Mouse (Mus musculus) heart, embryonic 12.5 days (tissue): Measurements from ENCODE around the gene H2afy. TPM values are rescaled to one million over a fixed set of nuclear protein-coding genes. Genes with fewer than 3 reads are reported as not detected.

Experiments
- ATAC-seq: fragments of 200-750 bp; cut with Nextera tagmentation; 2 replicates; pipeline ENCODE4 v1.8.0; 2017; ENCODE audit warnings: moderate TSS enrichment, moderate library complexity; ENCODE audit not compliant: insufficient number of reproducible peaks, low FRiP score
- H3K27ac ChIP-seq: fragments of 300-500 bp; sonication (generic); 2 replicates; pipeline ENCODE4 v1.5.1; 2016; ENCODE audit warnings: mild to moderate bottlenecking, moderate library complexity; ENCODE audit not compliant: poor library complexity, severe bottlenecking
- H3K27me3 ChIP-seq: fragments of 300-500 bp; sonication (generic); replicated peaks from 2 replicates; pipeline ENCODE4 v1.6.1; 2016; ENCODE audit warnings: mild to moderate bottlenecking, moderate library complexity
- H3K36me3 ChIP-seq: fragments of 300-500 bp; sonication (generic); 2 replicates; pipeline ENCODE4 v1.6.1; 2016; ENCODE audit warnings: mild to moderate bottlenecking, moderate library complexity
- H3K4me1 ChIP-seq: fragments of 300-500 bp; sonication (generic); replicated peaks from 2 replicates; pipeline ENCODE4 v1.6.1; 2016; ENCODE audit warnings: mild to moderate bottlenecking
- H3K4me2 ChIP-seq: fragments of 300-500 bp; sonication (generic); 2 replicates; pipeline ENCODE4 v1.6.1; 2016; ENCODE audit warnings: mild to moderate bottlenecking, moderate library complexity
- H3K4me3 ChIP-seq: fragments of 300-500 bp; sonication (generic); 2 replicates; pipeline ENCODE4 v1.5.1; 2016; ENCODE audit warnings: mild to moderate bottlenecking
- H3K9ac ChIP-seq: fragments of 300-500 bp; sonication (generic); 2 replicates; pipeline ENCODE4 v1.6.1; 2016; ENCODE audit warnings: mild to moderate bottlenecking, moderate library complexity
- H3K9me3 ChIP-seq: fragments of 300-500 bp; sonication (generic); replicated peaks from 2 replicates; pipeline ENCODE4 v1.6.1; 2016; ENCODE audit warnings: mild to moderate bottlenecking, moderate library complexity
- WGBS: fragments of 180-500 bp; shearing (Covaris S2); methylation state at CpG from one replicate; pipeline ENCODE4 v1.1.7; 2016; 5-methylcytosine and 5-hydroxymethylcytosine counted together
- polyA plus RNA-seq: library from polyadenylated mRNA; unstranded; fragments of >200 nt; fragmentation: Nextera tagmentation; extraction: Ambion mirVana; gene quantifications from 2 replicates; pipeline ENCODE4 v1.2.1, GENCODE M21; 2016

The H2afy gene
- polyA plus RNA-seq, 1 experiment from 2014 or later, result 141 TPM

DNA sequence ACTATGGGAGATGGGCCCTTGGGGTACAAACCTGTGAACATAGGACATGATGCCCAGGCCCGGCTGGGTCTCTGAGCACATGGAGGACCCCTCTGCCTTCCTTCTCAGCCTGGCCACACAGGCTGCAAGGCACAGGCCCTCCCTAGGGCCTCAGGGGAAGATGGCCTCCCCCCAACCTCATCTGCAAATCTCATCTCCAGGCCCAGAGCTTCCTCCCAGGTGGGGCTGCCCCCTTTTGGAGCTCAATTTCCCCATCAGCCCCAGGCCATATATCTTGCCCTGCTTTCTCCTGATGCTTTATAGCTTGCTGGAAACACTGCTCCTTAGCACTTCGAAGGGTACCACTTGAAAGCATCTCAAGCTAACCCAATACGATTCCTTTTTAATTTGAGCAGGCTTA, 28.2 kb upstream of the H2afy start:
- WGBS, result 86% methylated on average over 3 of the region's 3 CpGs
- Histone ChIP-seq H3K4me1 (peaks cover 24% of the 10 kb centered on the region), H3K27me3 (no peaks in the 10 kb centered on the region), H3K4me2 (no peak overlapping the region), H3K9me3 (no peaks in the 10 kb centered on the region), H3K9ac (no peak overlapping the region), H3K4me3 (no peak overlapping the region), H3K27ac (no peak overlapping the region), H3K36me3 (no peaks in the 10 kb centered on the region)
- no peak for ATAC-seq

DNA sequence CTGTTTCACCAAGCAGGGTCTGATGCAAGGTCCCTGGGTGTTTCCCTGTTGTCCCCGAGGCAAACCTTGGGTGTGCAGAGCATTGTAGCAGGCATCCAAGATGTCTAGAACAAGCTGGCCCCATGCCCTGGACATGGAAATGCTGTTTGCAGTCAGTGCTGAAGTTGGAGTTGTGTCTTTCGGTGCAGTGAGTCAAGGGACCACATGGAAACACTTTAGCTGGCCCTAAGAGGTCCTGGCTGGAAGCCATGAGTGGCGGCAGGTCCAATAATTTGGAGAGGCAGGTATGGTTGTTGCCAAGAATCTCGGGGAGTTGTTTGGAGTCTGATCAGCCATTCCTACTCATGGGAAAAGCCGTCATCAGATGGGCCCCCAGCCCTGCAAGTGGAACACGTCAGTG, 27.6 kb upstream of the H2afy start:
- H3K27ac ChIP-seq, result no peak overlapping the region
- no peak overlapping the region for H3K4me2 ChIP-seq
- no peak for ATAC-seq
- no peak overlapping the region for H3K4me3 ChIP-seq
- H3K36me3 ChIP-seq, result no peaks in the 10 kb centered on the region
- no peak overlapping the region for H3K9ac ChIP-seq
- WGBS, result 59% methylated on average over 6 of the region's 6 CpGs
- no peaks in the 10 kb centered on the region for H3K9me3 ChIP-seq
- peaks cover 27% of the 10 kb centered on the region for H3K4me1 ChIP-seq
- no peaks in the 10 kb centered on the region for H3K27me3 ChIP-seq

DNA sequence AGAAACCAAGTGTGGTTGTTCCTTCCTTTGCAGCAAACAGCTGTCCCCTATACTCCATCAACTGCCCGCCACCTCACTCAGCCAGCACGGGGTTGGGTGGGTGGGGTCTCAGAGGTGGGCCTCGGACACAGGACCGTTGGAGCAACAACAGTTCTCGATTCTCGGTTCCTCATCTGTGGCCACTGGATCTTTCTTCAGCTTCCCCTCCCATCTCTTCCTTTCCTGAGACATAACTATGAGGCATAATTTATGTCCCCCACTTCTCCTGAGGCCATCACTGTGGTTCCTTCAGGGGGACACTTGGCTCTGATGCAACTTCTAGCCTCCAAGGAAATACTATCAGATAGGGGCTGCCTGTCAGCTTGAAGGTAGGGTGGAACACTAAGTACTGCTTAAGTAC, 26.7 kb upstream of the H2afy start:
- no peak for ATAC-seq
- H3K4me2 ChIP-seq, result no peak overlapping the region
- no peaks in the 10 kb centered on the region for H3K9me3 ChIP-seq
- no peaks in the 10 kb centered on the region for H3K36me3 ChIP-seq
- H3K4me1 ChIP-seq, result peaks cover 24% of the 10 kb centered on the region
- 77% methylated on average over 6 of the region's 6 CpGs for WGBS
- H3K9ac ChIP-seq, result no peak overlapping the region
- H3K4me3 ChIP-seq, result no peak overlapping the region
- no peaks in the 10 kb centered on the region for H3K27me3 ChIP-seq
- H3K27ac ChIP-seq, result no peak overlapping the region

DNA sequence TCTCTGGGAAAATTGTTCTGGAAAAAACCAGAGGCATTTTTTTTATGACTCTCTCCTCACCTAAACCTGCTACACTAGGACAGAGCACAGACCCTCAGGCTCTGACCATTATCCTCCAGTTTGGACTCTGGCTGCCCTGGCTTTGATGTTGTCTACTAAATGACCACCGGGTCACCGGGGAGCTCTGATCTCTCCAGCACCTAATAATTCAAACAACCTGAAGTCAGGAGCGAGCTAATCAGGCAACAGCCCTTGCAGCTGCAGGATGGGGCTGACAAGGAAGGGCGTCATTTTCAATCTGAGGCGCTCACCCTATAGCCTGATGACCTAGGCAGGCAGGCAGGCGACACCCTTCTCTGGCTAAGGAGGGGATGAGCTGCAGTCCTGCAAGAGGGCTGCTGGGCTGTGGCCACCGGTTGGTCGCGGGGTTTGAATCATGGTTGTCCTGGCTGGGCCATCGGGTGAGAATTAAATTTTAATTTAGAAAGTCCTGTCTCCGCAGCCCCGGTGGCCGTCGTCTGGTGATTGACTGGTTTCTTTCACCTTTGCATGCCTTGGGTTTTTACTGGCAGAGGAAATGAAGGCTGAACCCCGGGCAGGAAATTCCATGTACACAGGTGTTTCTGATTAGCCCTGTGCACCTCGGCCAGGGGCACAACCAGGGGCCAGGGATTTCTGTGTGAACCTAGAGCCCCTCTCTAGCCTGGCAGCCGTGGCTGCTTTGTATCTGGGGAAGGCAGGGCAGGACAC, 23.6 kb upstream of the H2afy start:
- Histone ChIP-seq H3K27ac (0 out of 2 replicates have a peak overlapping the region, but pooled peaks have one; percentile 18), H3K27me3 (no peaks in the 10 kb centered on the region), H3K4me1 (peaks cover 37% of the 10 kb centered on the region), H3K36me3 (no peaks in the 10 kb centered on the region), H3K9me3 (no peaks in the 10 kb centered on the region), H3K4me2 (0 out of 2 replicates have a peak overlapping the region, but pooled peaks have one; percentile 29), H3K4me3 (no peak overlapping the region), H3K9ac (no peak overlapping the region)
- WGBS, result 43% methylated on average over 17 of the region's 17 CpGs
- no peak; the same call in 1 of the 2 replicates for ATAC-seq

DNA sequence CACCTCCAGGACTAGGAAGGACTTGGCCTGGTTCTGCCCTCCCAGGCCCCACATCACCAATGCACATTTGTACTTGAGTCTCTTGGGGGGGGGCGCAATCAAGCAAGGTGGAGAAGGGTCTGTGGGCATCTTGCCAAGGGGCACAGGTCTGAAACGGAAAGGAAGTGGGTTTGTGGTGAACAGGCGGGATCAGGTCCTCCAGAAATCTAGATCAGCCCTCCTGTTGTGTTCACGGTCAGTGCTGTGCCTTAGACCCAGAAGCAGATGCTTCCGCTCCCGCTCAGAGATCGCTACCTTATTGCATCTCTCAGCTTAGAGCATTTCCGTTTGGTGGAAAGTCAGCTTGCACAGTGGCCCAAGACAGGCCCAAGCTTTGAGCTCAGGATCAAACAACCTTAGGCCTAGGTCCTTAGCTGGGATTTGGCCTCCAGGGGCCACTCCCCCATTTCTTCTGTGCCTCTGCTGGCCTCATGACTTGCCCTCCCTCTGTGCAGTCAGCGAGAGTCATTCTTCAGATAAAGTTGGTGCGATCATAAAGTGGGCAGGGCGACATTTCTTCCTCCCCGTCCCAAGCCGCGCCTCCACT, 22.9 kb upstream of the H2afy start:
- ATAC-seq, result no peak; the same call in 1 of the 2 replicates
- 48% methylated on average over 14 of the region's 14 CpGs for WGBS
- H3K27me3 ChIP-seq, result no peaks in the 10 kb centered on the region
- H3K36me3 ChIP-seq, result no peaks in the 10 kb centered on the region
- H3K27ac ChIP-seq, result peak overlapping the region; percentile 18; the same call in 1 of the 2 replicates
- no peaks in the 10 kb centered on the region for H3K9me3 ChIP-seq
- H3K4me2 ChIP-seq, result 0 out of 2 replicates have a peak overlapping the region, but pooled peaks have one; percentile 29
- H3K9ac ChIP-seq, result no peak overlapping the region; the same call in 1 of the 2 replicates
- H3K4me1 ChIP-seq, result peaks cover 37% of the 10 kb centered on the region
- no peak overlapping the region for H3K4me3 ChIP-seq

DNA sequence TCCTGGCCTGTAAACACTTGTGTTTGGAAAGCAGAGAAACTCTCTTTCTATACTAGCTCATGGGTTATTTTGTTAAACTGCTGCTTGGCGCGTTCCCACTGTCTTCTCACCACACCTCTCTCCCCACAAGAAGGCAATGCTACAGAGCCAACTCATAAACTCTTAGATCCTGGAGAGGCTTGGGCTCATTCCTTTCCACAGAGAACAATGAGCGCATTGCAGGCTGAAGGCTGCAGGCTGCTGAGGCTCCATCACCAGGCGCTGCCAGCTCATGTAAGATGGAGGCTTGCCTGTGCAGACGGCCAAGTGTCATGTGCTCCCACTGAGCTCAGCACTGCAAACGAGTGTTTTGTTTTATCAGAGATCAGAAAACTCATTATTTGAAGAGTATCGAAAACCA, 19.5 kb upstream of the H2afy start:
- no peaks in the 10 kb centered on the region for H3K9me3 ChIP-seq
- ATAC-seq, result no peak
- peaks cover 48% of the 10 kb centered on the region for H3K4me1 ChIP-seq
- WGBS, result 72% methylated on average over 7 of the region's 7 CpGs
- peak overlapping the region; percentile 86 for H3K27ac ChIP-seq
- H3K36me3 ChIP-seq, result no peaks in the 10 kb centered on the region
- no peaks in the 10 kb centered on the region for H3K27me3 ChIP-seq
- H3K9ac ChIP-seq, result no peak overlapping the region
- H3K4me2 ChIP-seq, result no peak overlapping the region
- no peak overlapping the region for H3K4me3 ChIP-seq

DNA sequence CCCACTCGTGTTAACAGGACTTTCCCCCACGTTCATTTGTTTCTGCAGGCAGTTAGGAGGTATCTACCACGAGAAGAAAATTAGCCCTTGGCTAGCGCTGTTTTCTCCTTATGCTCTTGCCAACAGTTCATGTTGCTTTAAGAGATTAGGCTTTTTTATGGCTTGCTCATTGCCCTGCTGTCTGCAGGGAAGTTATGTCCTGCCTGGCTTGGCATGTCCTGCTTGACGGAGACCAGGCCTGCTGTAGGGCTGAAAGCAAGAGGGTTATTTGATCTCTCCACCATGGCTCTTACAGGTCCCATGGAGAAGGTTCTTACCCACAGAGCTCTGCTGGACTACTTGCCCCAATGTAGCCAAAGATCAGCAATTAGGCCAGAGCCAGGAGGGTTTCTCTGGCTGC, 18.9 kb upstream of the H2afy start:
- no peak overlapping the region for H3K9ac ChIP-seq
- peaks cover 45% of the 10 kb centered on the region for H3K4me1 ChIP-seq
- no peaks in the 10 kb centered on the region for H3K9me3 ChIP-seq
- H3K27ac ChIP-seq, result peak overlapping the region; percentile 86
- no peak overlapping the region for H3K4me2 ChIP-seq
- ATAC-seq, result peak; percentile 67; the same call in 1 of the 2 replicates
- H3K36me3 ChIP-seq, result no peaks in the 10 kb centered on the region
- H3K4me3 ChIP-seq, result no peak overlapping the region
- no peaks in the 10 kb centered on the region for H3K27me3 ChIP-seq
- WGBS, result 9% methylated on average over 5 of the region's 5 CpGs

DNA sequence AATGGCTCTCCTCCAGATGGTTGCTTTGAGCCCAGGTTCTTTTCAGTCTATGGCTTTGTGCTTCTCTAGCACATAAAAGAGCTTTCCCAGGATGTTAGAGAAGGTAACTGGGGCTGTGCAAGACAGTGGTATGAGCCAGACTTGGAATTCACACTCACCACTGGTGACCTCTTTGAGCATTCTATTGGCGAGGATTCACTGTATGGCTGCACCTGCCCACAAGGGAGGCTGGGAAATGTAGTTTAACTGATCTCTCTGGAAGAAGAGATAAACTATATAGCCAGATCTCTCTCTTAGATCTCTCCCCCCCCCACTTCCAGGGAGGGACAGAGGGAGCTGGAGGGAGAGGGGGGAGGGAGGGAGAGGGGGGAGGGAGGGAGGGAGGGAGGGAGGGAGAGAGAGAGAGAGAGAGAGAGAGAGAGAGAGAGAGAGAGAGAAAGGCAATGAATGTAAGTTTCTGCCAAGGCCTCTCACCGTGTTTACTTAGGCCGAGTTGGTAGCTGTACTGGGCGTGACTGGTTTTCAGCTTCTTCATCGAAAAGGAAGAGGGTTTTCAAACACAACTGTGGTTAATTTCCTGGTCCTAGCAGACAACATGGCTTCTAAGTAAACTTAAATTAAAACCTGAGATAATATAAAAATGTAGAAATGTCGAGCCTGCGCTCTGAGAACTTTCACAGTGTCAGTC, 16.8 kb upstream of the H2afy start:
- H3K27me3 ChIP-seq, result no peaks in the 10 kb centered on the region
- no peaks in the 10 kb centered on the region for H3K36me3 ChIP-seq
- 68% methylated on average over 7 of the region's 7 CpGs for WGBS
- H3K4me1 ChIP-seq, result peaks cover 30% of the 10 kb centered on the region
- no peak overlapping the region for H3K4me3 ChIP-seq
- no peak overlapping the region for H3K27ac ChIP-seq
- no peak overlapping the region for H3K9ac ChIP-seq
- ATAC-seq, result no peak
- no peaks in the 10 kb centered on the region for H3K9me3 ChIP-seq
- no peak overlapping the region for H3K4me2 ChIP-seq

DNA sequence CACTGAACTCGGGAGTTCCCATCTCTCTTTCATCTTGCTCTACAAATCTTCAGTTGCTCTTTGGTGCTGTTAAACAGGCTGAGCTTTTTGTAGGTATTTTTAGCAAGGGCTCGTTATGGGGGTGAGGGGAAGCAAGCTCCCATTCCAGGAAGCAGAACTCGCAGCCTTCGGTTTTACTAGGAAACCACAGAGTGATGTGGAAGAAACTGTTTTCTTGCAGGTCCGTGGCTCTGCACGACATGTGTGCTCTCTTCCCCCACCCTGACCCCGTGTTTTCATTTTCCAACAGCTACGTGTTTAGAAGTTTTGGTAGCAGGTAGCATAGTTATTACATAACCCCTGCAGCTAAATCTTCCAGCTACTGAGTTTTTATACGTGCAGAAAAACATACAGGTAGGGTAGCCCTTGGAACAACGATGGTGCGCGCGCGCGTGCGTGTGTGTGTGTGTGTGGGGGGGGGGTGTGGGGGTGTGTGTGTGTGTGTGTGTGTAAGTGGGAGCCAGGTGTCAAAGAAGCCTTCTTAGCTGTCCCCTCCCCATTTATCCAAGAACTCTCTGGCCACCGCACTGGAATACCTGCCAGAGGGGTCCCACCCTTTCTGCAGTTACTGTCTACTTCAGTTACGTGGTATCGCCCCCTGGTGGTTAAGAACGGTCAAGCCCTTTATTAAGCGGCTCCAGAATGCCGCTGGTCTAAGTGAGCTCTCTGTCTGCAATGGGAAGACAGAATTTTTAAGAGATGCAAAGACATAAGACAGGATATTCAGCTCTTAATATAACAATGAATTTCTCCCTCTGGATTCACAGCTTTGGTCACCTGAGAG, 15.5 kb upstream of the H2afy start:
- Histone ChIP-seq H3K36me3 (no peaks in the 10 kb centered on the region), H3K4me1 (peaks cover 33% of the 10 kb centered on the region)
- ATAC-seq, result peak; percentile 38; the same call in 1 of the 2 replicates

DNA sequence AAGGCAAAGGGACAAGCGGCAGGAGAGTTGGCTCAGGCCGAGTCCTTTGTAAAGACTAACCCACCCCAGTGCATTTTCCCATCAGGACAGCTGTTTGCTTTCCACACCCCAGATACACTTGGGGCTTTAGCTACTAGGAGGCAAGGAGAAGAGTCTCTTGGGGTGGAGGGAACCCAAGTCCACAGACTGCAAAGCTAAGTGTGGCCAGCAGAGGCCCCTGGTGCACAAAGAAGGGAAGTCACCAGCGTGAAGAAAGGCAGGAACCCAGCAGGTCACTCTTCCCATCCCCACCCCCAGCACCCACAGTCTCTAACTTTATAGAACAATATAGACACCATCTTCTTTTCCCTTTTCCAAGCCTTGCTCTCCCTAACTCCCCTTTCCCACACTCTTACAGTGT, 9.4 kb upstream of the H2afy start:
- Histone ChIP-seq H3K27ac (no peak overlapping the region), H3K4me3 (no peak overlapping the region), H3K36me3 (no peaks in the 10 kb centered on the region), H3K9ac (no peak overlapping the region), H3K4me2 (no peak overlapping the region), H3K27me3 (0 out of 2 replicates have a peak, but pooled peaks cover 3% of the 10 kb centered on the region), H3K4me1 (peaks cover 15% of the 10 kb centered on the region), H3K9me3 (no peaks in the 10 kb centered on the region)
- no peak for ATAC-seq
- WGBS, result 39% methylated on average over 3 of the region's 3 CpGs

More for the DNA sequence above, 15.5 kb upstream of the H2afy start:
- WGBS, result 43% methylated on average over 22 of the region's 22 CpGs
- H3K27me3 ChIP-seq, result no peaks in the 10 kb centered on the region
- H3K9me3 ChIP-seq, result no peaks in the 10 kb centered on the region
- no peak overlapping the region for H3K9ac ChIP-seq
- no peak overlapping the region for H3K4me3 ChIP-seq
- peak overlapping the region; percentile 54 for H3K4me2 ChIP-seq
- peak overlapping the region; percentile 49 for H3K27ac ChIP-seq
